Mouse (Mus musculus) heart, adult 8-10 months (tissue): ENCODE data around the gene Slfn2. TPM values are rescaled to one million over a fixed set of nuclear protein-coding genes. Genes with fewer than 3 reads are reported as not detected.
"Not testable (repeated sequence)": the region's sequence is repeated elsewhere in the genome, so short reads cannot be mapped to it uniquely, and the experiment has no call there.

Source experiments
- DNase-seq: peaks from one replicate; pipeline ENCODE4 v3.0.0; 2022; ENCODE audit warnings: low spot score
- total RNA-seq, 4 experiments: library from RNA; stranded (reverse); gene quantifications; 2 replicates each; pipeline ENCODE4 v1.2.4; 2022

The Slfn2 gene
- 1 to 10 TPM; 1.8 to 4.6 (median 2.3) TPM for total RNA-seq

GRCm38 (mm10) chr11:83064946-83065345, at the start of gene Slfn2:
Slfn2 (plus strand) TSS chr11:83065112.
- DNase-seq = peak; percentile 40

GRCm38 (mm10) chr11:83016093-83016492, 48.8 kb upstream of the Slfn2 start:
- DNase-seq = no peak

GRCm38 (mm10) chr11:83019561-83020519, 45.1 kb upstream of the Slfn2 start:
- DNase-seq = peak; percentile 5

- peak; percentile 58 for DNase-seq
Observed at GRCm38 (mm10) chr11:83020621-83021020, 44.3 kb upstream of the Slfn2 start, which contains the start of gene Slfn8. Slfn8 (minus strand) TSS chr11:83020810.

GRCm38 (mm10) chr11:83038686-83039085, 26.2 kb upstream of the Slfn2 start:
- not testable (repeated sequence) for DNase-seq

GRCm38 (mm10) chr11:83039156-83039555, 25.8 kb upstream of the Slfn2 start:
- DNase-seq = no peak

- DNase-seq = no peak
Observed at GRCm38 (mm10) chr11:83039796-83040195, 25.1 kb upstream of the Slfn2 start.

- no peak for DNase-seq
Observed at GRCm38 (mm10) chr11:83040325-83040724, 24.6 kb upstream of the Slfn2 start.

GRCm38 (mm10) chr11:83041000-83041399, 23.9 kb upstream of the Slfn2 start:
- DNase-seq = no peak

- no peak for DNase-seq
Observed at GRCm38 (mm10) chr11:83043891-83044290, 21.0 kb upstream of the Slfn2 start.

GRCm38 (mm10) chr11:83045642-83046041, 19.3 kb upstream of the Slfn2 start:
- no peak for DNase-seq

GRCm38 (mm10) chr11:83057863-83058262, 7.0 kb upstream of the Slfn2 start:
- peak; percentile 63 for DNase-seq

GRCm38 (mm10) chr11:83060412-83061020, 4.4 kb upstream of the Slfn2 start:
- no peak for DNase-seq

- no peak for DNase-seq
Observed at GRCm38 (mm10) chr11:83061806-83062205, 3.1 kb upstream of the Slfn2 start.

- no peak for DNase-seq
Observed at GRCm38 (mm10) chr11:83063126-83063525, 1.8 kb upstream of the Slfn2 start.

- DNase-seq = no peak
Observed at GRCm38 (mm10) chr11:83063941-83064349, 967 bp upstream of the Slfn2 start.

GRCm38 (mm10) chr11:83065441-83066344, 781 bp downstream of the Slfn2 start:
- DNase-seq = no peak

GRCm38 (mm10) chr11:83066640-83067531, 2.0 kb downstream of the Slfn2 start:
- DNase-seq = peak; percentile 52

GRCm38 (mm10) chr11:83067982-83068694, 3.2 kb downstream of the Slfn2 start:
- no peak for DNase-seq
